Mouse (Mus musculus): Measurements from ENCODE around the gene Zfp451.

The Zfp451 gene

GRCm38 (mm10) chr1:33719733-33720225, 94.6 kb downstream of the Zfp451 start, which contains the start of gene Rab23:
Gene Rab23 (plus strand): TSS chr1:33719887.
- peak; percentile 91 for DNase-seq (ENCODE audit: low read depth, low spot score)

GRCm38 (mm10) chr1:33717636-33718035, 96.8 kb downstream of the Zfp451 start:
- DNase-seq (ENCODE audit: low read depth, low spot score): no peak

GRCm38 (mm10) chr1:33714796-33715195, 99.6 kb downstream of the Zfp451 start:
- no peak for DNase-seq (ENCODE audit: low read depth, low spot score)

- DNase-seq (ENCODE audit: low read depth, low spot score): no peak
Observed at GRCm38 (mm10) chr1:33712026-33712425, 102.4 kb downstream of the Zfp451 start.
